Mouse (Mus musculus) hindbrain, embryonic 10.5 days (tissue): ENCODE measurements around the gene Wdr64. TPM values are rescaled to one million over a fixed set of nuclear protein-coding genes. Genes with fewer than 3 reads are reported as not detected.

Experiments
- DNase-seq: peaks from one replicate; pipeline ENCODE4 v3.0.0-alpha.2; 2017; ENCODE audit warnings: low spot score
- H3K27ac ChIP-seq: fragments of 300-500 bp; sonication (generic); 2 replicates; pipeline ENCODE4 v1.5.1; 2016; ENCODE audit warnings: mild to moderate bottlenecking, moderate library complexity
- H3K27me3 ChIP-seq: fragments of 300-500 bp; sonication (generic); 2 replicates; pipeline ENCODE4 v1.6.1; 2016; ENCODE audit warnings: mild to moderate bottlenecking; ENCODE audit not compliant: poor library complexity, insufficient read depth, severe bottlenecking
- H3K36me3 ChIP-seq: fragments of 300-500 bp; sonication (generic); 2 replicates; pipeline ENCODE4 v1.6.1; 2016; ENCODE audit warnings: mild to moderate bottlenecking, moderate library complexity
- H3K4me1 ChIP-seq: fragments of 300-500 bp; sonication (generic); replicated peaks from 2 replicates; pipeline ENCODE4 v1.6.1; 2016; ENCODE audit warnings: mild to moderate bottlenecking
- H3K4me3 ChIP-seq: fragments of 300-500 bp; sonication (generic); 2 replicates; pipeline ENCODE4 v1.5.1; 2016; ENCODE audit warnings: mild to moderate bottlenecking, moderate library complexity
- H3K9me3 ChIP-seq: fragments of 300-500 bp; sonication (generic); 2 replicates; pipeline ENCODE4 v1.6.1; 2016; ENCODE audit warnings: mild to moderate bottlenecking, moderate library complexity
- WGBS: fragments of 180-500 bp; shearing (Covaris S2); methylation state at CpG from one replicate; pipeline ENCODE4 v1.1.7; 2016; 5-methylcytosine and 5-hydroxymethylcytosine counted together
- polyA plus RNA-seq: library from polyadenylated mRNA; unstranded; fragments of >200 nt; fragmentation: Nextera tagmentation; extraction: Ambion mirVana; gene quantifications from 2 replicates; pipeline ENCODE4 v1.2.1, GENCODE M21; 2016

The Wdr64 gene
- polyA plus RNA-seq, 1 experiment from 2014 or later, result not detected

GRCm38 (mm10) chr1:175794668-175795067, 96.3 kb downstream of the Wdr64 start:
- no peak overlapping the region for H3K27ac ChIP-seq
- H3K4me3 ChIP-seq, result no peak overlapping the region
- WGBS, result 86% methylated on average over 2 of the region's 2 CpGs
- H3K9me3 ChIP-seq, result no peaks in the 10 kb centered on the region
- 0 out of 2 replicates have a peak, but pooled peaks cover 6% of the 10 kb centered on the region for H3K4me1 ChIP-seq
- no peaks in the 10 kb centered on the region for H3K36me3 ChIP-seq
- DNase-seq, result no peak
- H3K27me3 ChIP-seq, result no peaks in the 10 kb centered on the region

- DNase-seq, result no peak
- 78% methylated on average over 5 of the region's 5 CpGs for WGBS
- H3K27ac ChIP-seq, result no peak overlapping the region
- H3K4me1 ChIP-seq, result no peaks in the 10 kb centered on the region
- H3K36me3 ChIP-seq, result no peaks in the 10 kb centered on the region
- H3K4me3 ChIP-seq, result no peak overlapping the region
- H3K27me3 ChIP-seq, result no peaks in the 10 kb centered on the region
- no peaks in the 10 kb centered on the region for H3K9me3 ChIP-seq
These were observed 110.0 kb downstream of the Wdr64 start for GRCm38 (mm10) chr1:175808356-175808755.

GRCm38 (mm10) chr1:175811625-175812024, 113.2 kb downstream of the Wdr64 start:
- 36% methylated on average over 1 of the region's 1 CpGs for WGBS
- Histone ChIP-seq H3K4me3 (no peak overlapping the region), H3K27ac (no peak overlapping the region), H3K36me3 (no peaks in the 10 kb centered on the region), H3K9me3 (no peaks in the 10 kb centered on the region), H3K4me1 (no peaks in the 10 kb centered on the region), H3K27me3 (no peaks in the 10 kb centered on the region)
- no peak for DNase-seq

- H3K4me1 ChIP-seq, result no peaks in the 10 kb centered on the region
- H3K36me3 ChIP-seq, result no peaks in the 10 kb centered on the region
- 70% methylated on average over 9 of the region's 9 CpGs for WGBS
- no peaks in the 10 kb centered on the region for H3K27me3 ChIP-seq
- H3K9me3 ChIP-seq, result 0 out of 2 replicates have a peak, but pooled peaks cover 3% of the 10 kb centered on the region
- no peak overlapping the region for H3K4me3 ChIP-seq
- DNase-seq, result no peak
- H3K27ac ChIP-seq, result no peak overlapping the region
These were observed 125.5 kb downstream of the Wdr64 start for GRCm38 (mm10) chr1:175823815-175824438.

- Histone ChIP-seq H3K4me3 (no peak overlapping the region), H3K36me3 (no peaks in the 10 kb centered on the region), H3K27me3 (no peaks in the 10 kb centered on the region), H3K27ac (no peak overlapping the region), H3K4me1 (no peaks in the 10 kb centered on the region), H3K9me3 (0 out of 2 replicates have a peak, but pooled peaks cover 3% of the 10 kb centered on the region)
- no peak for DNase-seq
- WGBS, result 86% methylated on average over 7 of the region's 7 CpGs
These were observed 130.1 kb downstream of the Wdr64 start for GRCm38 (mm10) chr1:175828539-175828938.

- DNase-seq, result no peak
- H3K9me3 ChIP-seq, result 0 out of 2 replicates have a peak, but pooled peaks cover 3% of the 10 kb centered on the region
- WGBS, result 91% methylated on average over 2 of the region's 2 CpGs
These were observed 130.8 kb downstream of the Wdr64 start for GRCm38 (mm10) chr1:175829220-175829619.

GRCm38 (mm10) chr1:175855515-175855914, 157.1 kb downstream of the Wdr64 start:
- 100% methylated on average over 1 of the region's 1 CpGs for WGBS
- Histone ChIP-seq H3K9me3 (no peaks in the 10 kb centered on the region), H3K36me3 (no peaks in the 10 kb centered on the region), H3K4me3 (no peak overlapping the region), H3K27ac (no peak overlapping the region), H3K4me1 (no peaks in the 10 kb centered on the region), H3K27me3 (no peaks in the 10 kb centered on the region)
- no peak for DNase-seq

More at GRCm38 (mm10) chr1:175829220-175829619, 130.8 kb downstream of the Wdr64 start:
- H3K4me1 ChIP-seq, result no peaks in the 10 kb centered on the region
- H3K36me3 ChIP-seq, result no peaks in the 10 kb centered on the region
- no peak overlapping the region for H3K27ac ChIP-seq
- no peaks in the 10 kb centered on the region for H3K27me3 ChIP-seq
- H3K4me3 ChIP-seq, result no peak overlapping the region

Other genes starting within 250 kb of the Wdr64 start
- gene Rgs7, start 206.1 kb upstream of the Wdr64 start, polyA plus RNA-seq, result 1.7 and 3.9 TPM in 2 replicates
- 0.05 and 0.16 TPM in 2 replicates for gene Kmo, start 78.2 kb upstream of the Wdr64 start, polyA plus RNA-seq
- 114 and 123 TPM in 2 replicates for gene Fh1, start 73.0 kb upstream of the Wdr64 start, polyA plus RNA-seq
- 14.3 and 14.7 TPM in 2 replicates for gene Opn3, start 5.8 kb upstream of the Wdr64 start, polyA plus RNA-seq
- 4.3 and 6.3 TPM in 2 replicates for gene Chml, start 5.7 kb upstream of the Wdr64 start, polyA plus RNA-seq
- 85.3 and 130 TPM in 2 replicates for gene Exo1, start 182.0 kb downstream of the Wdr64 start, polyA plus RNA-seq
- gene Gm38100, start 221.7 kb downstream of the Wdr64 start, polyA plus RNA-seq, result 0.17 and 0.18 TPM in 2 replicates